In genomic region chr7:138217556-138218098, GRCm38 (mm10) we compare ENCODE assay signal across 13 mouse cellular contexts.
DNase-seq lines count a peak whose midpoint lies in the region; ATAC-seq lines count a peak whose summit lies in the region.
"Had no signal": no experiment of that assay in that cellular context is flagged by ENCODE, and none has a peak within 500 bp of the region (broad histone marks: within the 10 kb centered on the region; RNA-seq: fewer than 3 reads in every experiment).

No protein-coding gene starts in this region.

- H3K4me1 ChIP-seq in kidney, embryonic 15.5 days: 0 out of 2 replicates have a peak, but pooled peaks cover 3% of the 10 kb centered on the region
- H3K4me1 ChIP-seq in forebrain, embryonic 15.5 days: peaks cover 8% of the 10 kb centered on the region; the same call in 1 of the 2 replicates

- H3K36me3 ChIP-seq in kidney, embryonic 15.5 days: no peaks in the 10 kb centered on the region
- H3K36me3 ChIP-seq in forebrain, embryonic 15.5 days: no peaks in the 10 kb centered on the region
- H3K36me3 ChIP-seq: midbrain, embryonic 12.5 days had no signal

- no peak for ATAC-seq in kidney, embryonic 15.5 days (replicated peaks; ENCODE audit: low FRiP score)
- no peak for ATAC-seq in forebrain, embryonic 15.5 days (replicated peaks)

- no peaks in the 10 kb centered on the region for H3K9me3 ChIP-seq in kidney, embryonic 15.5 days (replicated peaks)
- no peaks in the 10 kb centered on the region for H3K9me3 ChIP-seq in forebrain, embryonic 15.5 days
- H3K9me3 ChIP-seq: midbrain, embryonic 12.5 days had no signal

- no peak overlapping the region for H3K27ac ChIP-seq in kidney, embryonic 15.5 days
- H3K27ac ChIP-seq in forebrain, embryonic 15.5 days (replicated peaks): no peak overlapping the region
- H3K27ac ChIP-seq: liver, embryonic 14.5 days; midbrain, embryonic 12.5 days had no signal

- no peaks in the 10 kb centered on the region for H3K27me3 ChIP-seq in kidney, embryonic 15.5 days
- no peaks in the 10 kb centered on the region for H3K27me3 ChIP-seq in forebrain, embryonic 15.5 days
- H3K27me3 ChIP-seq: midbrain, embryonic 12.5 days had no signal

- H3K4me3 ChIP-seq in kidney, embryonic 15.5 days (replicated peaks): no peak overlapping the region
- H3K4me3 ChIP-seq in forebrain, embryonic 15.5 days: no peak overlapping the region
- H3K4me3 ChIP-seq: midbrain, embryonic 12.5 days had no signal

- no peak overlapping the region for H3K9ac ChIP-seq in kidney, embryonic 15.5 days
- no peak overlapping the region for H3K9ac ChIP-seq in forebrain, embryonic 15.5 days (replicated peaks)
- H3K9ac ChIP-seq: liver, embryonic 14.5 days; midbrain, embryonic 12.5 days had no signal

- WGBS in kidney, embryonic 15.5 days: 69% methylated on average over 6 of the region's 6 CpGs
- WGBS in forebrain, embryonic 15.5 days: 78% methylated on average over 6 of the region's 6 CpGs

- peak; percentile 14 for DNase-seq in kidney, adult 11 months
- DNase-seq in urinary bladder, postnatal 25 days (ENCODE audit: low spot score): peak; percentile 6
- DNase-seq in urinary bladder, postnatal 10 days (ENCODE audit: low spot score): no peak
- peak; percentile 40 to 62 for DNase-seq in lung, adult 18-20 months
- DNase-seq in ovary, postnatal 14 days (ENCODE audit: low spot score): no peak
- DNase-seq in frontal cortex, adult 2 months (ENCODE audit: extremely low spot score in 1 of 2, low spot score in 1 of 2): no peak
- DNase-seq: B cell, adult 2 months; gastrocnemius, postnatal 14 days; right cerebral cortex, adult 18-20 months had no signal

- H3K4me2 ChIP-seq in kidney, embryonic 15.5 days: no peak overlapping the region
- H3K4me2 ChIP-seq in forebrain, embryonic 15.5 days (replicated peaks): no peak overlapping the region
- H3K4me2 ChIP-seq: midbrain, embryonic 12.5 days had no signal

Comparison
In these comparisons a context has a peak if more than half of its experiments do, and no peak if none do; other contexts are left out.
1. DNase-seq: peak in kidney, adult 11 months (single experiment), urinary bladder, postnatal 25 days (single experiment) and lung, adult 18-20 months (2 of 2); none in urinary bladder, postnatal 10 days (single experiment), ovary, postnatal 14 days (single experiment) and frontal cortex, adult 2 months (0 of 2).